Mouse (Mus musculus) adrenal gland, adult (tissue): ENCODE measurements at regions not wholly inside any gene's neighbourhood (a gene's known extent, or its start where the extent isn't known, plus 50 kb on each side); places are given as distances from the start of the nearest gene placed in this dataset.

ENCODE experiments used
- DNase-seq, 2 experiments: peaks; one replicate each; pipeline ENCODE4 v3.0.0; 2022 to 2023; ENCODE audit warnings: low spot score in 1 of 2; ENCODE audit not compliant: inconsistent age in 2 of 2

DNA sequence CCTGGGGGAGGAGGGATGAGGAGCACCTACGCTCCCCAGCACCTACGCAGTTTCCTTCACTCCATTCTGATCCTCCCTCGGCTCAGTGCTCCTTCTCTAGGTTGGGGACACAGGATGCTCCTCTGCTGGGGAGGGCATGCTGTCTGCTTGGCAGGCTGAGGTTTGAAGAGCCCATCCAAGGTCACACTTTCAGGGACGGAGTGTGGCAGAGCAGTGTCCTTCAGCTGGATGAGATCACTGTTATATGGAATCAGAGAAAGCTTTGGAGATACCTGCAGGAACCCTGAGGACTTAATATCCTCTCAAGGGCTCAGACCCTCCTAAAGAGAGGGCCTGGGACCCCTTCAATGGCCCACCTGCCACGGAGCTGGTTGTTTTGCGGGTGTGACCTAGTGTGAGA is 60.5 kb downstream of the Klhdc7a start:
- peak; percentile 84 to 87 for DNase-seq

DNA sequence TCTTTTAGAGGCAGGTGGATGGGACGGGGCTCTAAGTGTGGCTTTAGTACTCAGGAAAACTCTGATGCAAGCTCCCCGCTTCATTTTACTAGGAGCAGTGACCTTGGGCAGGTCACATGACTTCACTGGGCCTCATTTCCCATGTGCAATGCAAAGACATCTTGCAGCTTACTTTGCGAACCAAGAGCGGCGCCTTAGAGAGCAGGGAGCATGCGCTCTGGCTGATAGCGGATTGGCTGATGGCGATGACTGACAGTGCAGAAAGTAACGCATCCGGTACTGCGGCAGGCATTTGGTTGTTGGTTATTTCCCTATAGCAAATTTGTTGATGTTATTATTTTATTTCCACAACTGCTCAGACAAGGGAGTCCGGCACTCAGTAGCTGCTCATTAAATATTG is 61.6 kb downstream of the Klhdc7a start:
- DNase-seq, result no peak

- DNase-seq, result no peak
Measured at GRCm38 (mm10) chr4:139905093-139905783, 62.6 kb downstream of the Klhdc7a start.

DNA sequence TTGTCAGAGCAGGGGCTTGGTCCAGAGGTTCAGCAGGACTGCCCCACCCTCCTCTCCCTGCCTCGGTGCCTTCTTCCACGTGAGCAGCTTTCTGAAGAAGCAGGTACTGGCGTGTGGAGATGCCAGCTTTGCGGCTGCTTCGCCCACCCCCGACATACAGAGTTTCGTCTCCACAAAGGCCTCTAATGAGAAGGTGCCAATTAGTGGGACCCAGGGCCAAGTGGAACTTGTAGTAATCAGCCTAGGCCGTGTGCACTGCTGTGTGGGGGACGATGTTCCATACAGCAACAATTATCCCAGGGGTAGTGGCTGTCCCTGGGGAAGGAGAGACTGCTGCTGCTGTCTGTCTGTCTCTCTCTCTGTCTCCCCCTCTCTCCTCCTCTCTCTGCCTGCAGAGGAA is 66.6 kb upstream of the Pax7 start:
- no peak for DNase-seq

DNA sequence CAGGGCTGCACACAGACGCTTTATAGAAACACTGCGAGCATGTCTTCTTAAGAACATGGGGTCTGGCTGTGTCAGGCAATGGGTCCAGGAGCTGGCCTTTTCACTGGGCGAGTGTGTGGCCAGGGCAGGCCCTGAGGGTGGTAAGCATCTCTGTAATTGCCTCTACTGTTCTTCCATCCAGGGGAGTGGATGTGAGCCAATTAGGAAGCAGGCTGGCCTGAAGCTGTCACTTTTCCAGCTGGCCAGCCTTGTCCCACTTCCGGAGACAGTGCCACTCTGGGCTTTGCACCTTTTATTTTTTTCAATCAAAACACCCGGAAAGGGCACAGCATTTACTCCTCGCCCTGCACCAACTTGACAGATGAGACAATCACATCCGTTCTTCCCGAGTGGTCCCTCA is 66.1 kb upstream of the Pax7 start:
- DNase-seq, result no peak

GRCm38 (mm10) chr4:139892678-139893077 is 59.4 kb upstream of the Pax7 start:
- no peak for DNase-seq

DNA sequence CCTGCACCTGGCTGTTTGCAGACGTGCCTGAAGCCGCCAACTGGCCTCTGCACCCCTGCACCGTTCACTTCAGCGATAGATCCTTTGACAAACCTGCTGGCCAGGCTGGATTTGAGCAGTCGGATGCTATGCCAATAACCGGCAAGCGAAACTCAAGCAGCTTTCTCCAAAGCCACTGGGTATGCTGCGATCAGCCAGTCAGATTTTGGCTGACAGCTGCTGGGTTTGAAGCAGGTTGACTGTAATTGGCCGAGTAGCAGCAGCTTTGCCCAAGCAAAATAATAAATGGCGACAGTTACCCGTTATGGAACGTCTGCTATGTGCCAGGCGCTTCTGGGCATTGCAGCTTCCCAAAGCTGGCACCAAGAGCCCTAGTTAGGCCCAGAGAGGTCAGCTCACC is 55.7 kb upstream of the Pax7 start:
- no peak for DNase-seq
